Mouse (Mus musculus): ENCODE results near the gene Usp49.

Usp49 gene

GRCm38 (mm10) chr17:47703556-47703955, 73.1 kb downstream of the Usp49 start:
- in situ Hi-C loops (cut with MboI; ENCODE audit: low pct_unique_long_range_greater_than_20kb in 1 of 2, low sequenced_read_pairs in 2 of 2, unreplicated experiment in 1 of 2): no loop called here

GRCm38 (mm10) chr17:47704692-47705091, 74.2 kb downstream of the Usp49 start:
- in situ Hi-C loops (cut with MboI; ENCODE audit: low pct_unique_long_range_greater_than_20kb in 1 of 2, low sequenced_read_pairs in 2 of 2, unreplicated experiment in 1 of 2): no loop called here

- in situ Hi-C loops (cut with MboI; ENCODE audit: low pct_unique_long_range_greater_than_20kb in 1 of 2, low sequenced_read_pairs in 2 of 2, unreplicated experiment in 1 of 2): no loop called here
Observed at GRCm38 (mm10) chr17:47706196-47706595, 75.7 kb downstream of the Usp49 start.

DNA sequence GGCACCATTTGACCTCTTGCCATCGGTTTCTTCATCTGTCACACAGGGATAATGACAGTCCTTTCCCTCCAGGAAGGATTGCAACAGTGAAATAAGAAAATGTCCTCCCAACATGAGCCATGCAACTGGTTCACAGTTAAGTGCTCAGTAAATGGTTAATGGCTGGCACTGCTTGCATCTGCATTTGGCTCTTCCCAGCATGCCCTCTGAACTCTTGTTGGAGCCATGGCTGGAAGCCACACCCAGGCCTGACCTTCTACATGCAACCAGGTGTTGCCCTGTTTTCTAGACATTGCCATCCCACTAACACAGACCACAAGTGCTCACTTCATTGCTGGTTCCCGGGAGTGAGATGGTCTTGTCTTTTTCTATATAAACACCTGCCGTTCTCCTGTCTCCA, 77.5 kb downstream of the Usp49 start:
- in situ Hi-C loops (cut with MboI; ENCODE audit: low pct_unique_long_range_greater_than_20kb in 1 of 2, low sequenced_read_pairs in 2 of 2, unreplicated experiment in 1 of 2): no loop called here

DNA sequence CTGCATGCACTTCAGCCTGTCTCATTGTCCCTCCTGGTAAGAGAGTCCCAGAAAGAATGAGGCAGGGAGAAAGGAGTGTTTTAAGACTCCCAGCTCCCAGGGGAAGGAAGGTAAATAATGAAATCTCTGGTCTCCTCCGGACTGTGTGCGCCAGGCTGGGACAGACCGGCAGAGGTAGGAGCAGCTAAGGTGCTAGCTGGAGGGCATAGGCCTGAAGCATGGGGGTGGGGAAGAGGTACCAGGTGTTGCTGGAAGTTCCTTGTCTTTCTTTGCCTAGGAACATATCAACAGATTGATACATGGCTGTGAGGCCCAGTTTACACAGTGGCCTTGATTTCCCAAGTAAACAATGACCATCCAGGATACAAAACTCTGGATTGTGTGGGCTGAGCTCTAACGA, 78.5 kb downstream of the Usp49 start:
- in situ Hi-C loops (cut with MboI; ENCODE audit: low pct_unique_long_range_greater_than_20kb in 1 of 2, low sequenced_read_pairs in 2 of 2, unreplicated experiment in 1 of 2): no loop called here

- in situ Hi-C loops (cut with MboI; ENCODE audit: low pct_unique_long_range_greater_than_20kb in 1 of 2, low sequenced_read_pairs in 2 of 2, unreplicated experiment in 1 of 2): no loop called here
Observed at GRCm38 (mm10) chr17:47710036-47710435, 79.5 kb downstream of the Usp49 start.

- in situ Hi-C loops (cut with MboI; ENCODE audit: low pct_unique_long_range_greater_than_20kb in 1 of 2, low sequenced_read_pairs in 2 of 2, unreplicated experiment in 1 of 2): no loop called here
Observed at GRCm38 (mm10) chr17:47711883-47712282, 81.4 kb downstream of the Usp49 start.

DNA sequence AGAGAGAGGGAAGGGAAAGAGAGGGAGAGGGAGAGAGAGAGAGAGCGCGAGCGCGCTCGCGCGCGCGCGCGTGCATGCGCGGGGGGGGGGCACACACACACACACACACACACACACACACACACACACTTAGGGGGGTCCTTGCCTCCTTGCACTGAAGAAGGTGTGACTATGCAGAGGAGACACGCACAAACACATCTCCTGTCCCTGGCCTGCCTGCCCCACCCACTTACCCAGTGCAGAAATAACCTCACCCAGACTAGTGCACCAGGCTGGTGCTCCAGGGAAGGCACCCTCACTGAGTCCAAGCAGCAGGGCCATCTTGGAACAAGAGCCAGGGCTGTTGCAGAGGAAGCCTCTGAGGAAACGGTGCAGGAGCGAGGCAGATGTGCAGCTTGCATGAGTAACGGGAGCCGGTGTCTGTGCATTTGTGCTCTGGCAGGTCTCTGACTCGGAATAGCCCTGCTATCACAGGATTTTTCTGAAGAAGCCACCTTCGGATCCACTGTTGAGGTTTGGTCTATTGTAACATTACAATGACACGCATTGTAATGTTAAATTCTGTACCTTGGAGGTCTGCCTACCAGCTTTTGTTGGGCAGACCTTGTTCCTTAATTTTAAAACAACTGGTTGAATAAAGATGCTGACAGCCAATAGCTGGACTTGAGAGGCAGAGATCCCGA, 82.5 kb downstream of the Usp49 start:
- in situ Hi-C loops (cut with MboI; ENCODE audit: low pct_unique_long_range_greater_than_20kb in 1 of 2, low sequenced_read_pairs in 2 of 2, unreplicated experiment in 1 of 2): no loop called here

DNA sequence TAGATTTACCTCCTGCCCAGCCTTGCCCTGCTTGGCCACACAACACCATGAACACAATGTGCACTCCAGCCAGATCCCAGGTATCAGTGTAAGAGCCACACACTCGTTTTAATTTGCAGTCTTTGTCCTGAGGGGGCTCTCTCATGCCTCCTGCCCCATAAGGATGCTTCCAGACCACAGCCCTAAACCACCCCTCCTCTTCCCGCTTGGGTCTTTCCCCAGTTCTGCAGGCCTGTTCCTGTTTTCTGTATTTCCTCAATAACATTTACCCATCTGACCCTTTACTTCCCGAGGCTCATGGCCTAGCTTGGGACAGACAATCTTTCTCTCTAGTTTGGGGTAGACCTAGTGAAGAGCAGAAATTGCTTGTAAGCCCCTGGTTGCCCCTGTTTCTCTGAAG, 84.5 kb downstream of the Usp49 start:
- in situ Hi-C loops (cut with MboI; ENCODE audit: low pct_unique_long_range_greater_than_20kb in 1 of 2, low sequenced_read_pairs in 2 of 2, unreplicated experiment in 1 of 2): no loop called here

DNA sequence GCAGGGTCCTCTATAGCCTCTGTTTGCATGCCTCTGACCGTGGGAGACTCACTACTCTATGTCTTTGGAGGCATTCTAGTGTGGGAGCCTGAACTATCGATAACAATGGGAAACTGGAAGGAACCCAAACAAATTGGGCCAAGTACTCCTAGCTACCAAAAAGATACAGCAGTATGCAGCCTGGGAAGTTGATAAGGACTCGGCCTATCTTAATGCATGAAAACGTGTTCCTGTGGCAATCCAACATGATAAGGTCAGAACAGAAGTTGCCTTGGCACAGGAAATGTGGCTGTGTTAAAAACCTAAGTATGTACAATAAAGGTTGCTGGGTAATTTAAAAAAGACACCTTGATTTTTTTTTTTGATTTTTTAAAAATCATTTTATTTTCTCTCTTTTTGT, 90.7 kb downstream of the Usp49 start:
- in situ Hi-C loops (cut with MboI; ENCODE audit: low pct_unique_long_range_greater_than_20kb in 1 of 2, low sequenced_read_pairs in 2 of 2, unreplicated experiment in 1 of 2): no loop called here

GRCm38 (mm10) chr17:47726566-47726965, 96.1 kb downstream of the Usp49 start, which contains the start of gene Pgc:
Gene Pgc, plus strand, starts transcription at chr17:47726842.
- in situ Hi-C loops (cut with MboI; ENCODE audit: low pct_unique_long_range_greater_than_20kb in 1 of 2, low sequenced_read_pairs in 2 of 2, unreplicated experiment in 1 of 2): no loop called here

GRCm38 (mm10) chr17:47730633-47731575, 100.4 kb downstream of the Usp49 start:
- in situ Hi-C loops (cut with MboI; ENCODE audit: low pct_unique_long_range_greater_than_20kb in 1 of 2, low sequenced_read_pairs in 2 of 2, unreplicated experiment in 1 of 2): no loop called here

DNA sequence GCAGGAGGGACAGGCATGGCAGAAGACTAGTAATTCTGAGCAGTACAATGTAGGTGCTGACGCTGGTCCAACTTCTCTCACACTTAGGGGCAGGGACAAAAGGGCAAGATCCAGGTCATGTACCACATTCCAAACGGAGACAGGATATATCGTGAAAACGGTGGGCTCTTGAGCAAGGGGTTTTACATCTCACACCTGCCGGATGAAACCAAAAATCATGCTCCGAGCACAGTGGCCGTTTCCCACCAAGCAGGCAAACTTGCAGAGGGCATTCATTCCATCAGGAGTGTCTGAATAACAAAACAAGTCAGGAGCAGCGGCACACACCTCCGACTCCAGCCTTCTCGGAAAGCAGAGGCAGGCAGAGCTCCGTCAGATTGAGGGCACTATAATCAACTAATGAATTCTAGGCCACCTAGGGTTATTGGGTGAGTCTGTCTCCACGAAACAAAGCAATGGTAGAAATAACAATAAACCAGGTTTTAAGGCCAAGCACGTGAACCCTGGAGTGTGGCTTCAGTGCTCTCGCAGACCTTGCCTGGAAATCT, 105.1 kb downstream of the Usp49 start:
- in situ Hi-C loops (cut with MboI; ENCODE audit: low pct_unique_long_range_greater_than_20kb in 1 of 2, low sequenced_read_pairs in 2 of 2, unreplicated experiment in 1 of 2): no loop called here

Measured in mouse embryonic stem cell (cell line).